Mouse (Mus musculus) hematopoietic stem cell, adult 5-6 weeks (primary cell): Measurements from ENCODE around the gene Pex14. TPM values are rescaled to one million over a fixed set of nuclear protein-coding genes. Genes with fewer than 3 reads are reported as not detected.

Source experiments
- ATAC-seq, 2 experiments: fragments of 125-278 bp in 1 of 2; replicated peaks in 1 of 2; 2 replicates each; pipeline ENCODE4 v1.8.0; 2016 to 2017; ENCODE audit warnings: inconsistent platforms in 2 of 2, mild to moderate bottlenecking in 2 of 2, moderate number of reproducible peaks in 2 of 2, low read depth in 1 of 2, moderate TSS enrichment in 1 of 2; ENCODE audit not compliant: low FRiP score in 2 of 2, poor library complexity in 2 of 2, severe bottlenecking in 2 of 2, insufficient read depth in 1 of 2, low TSS enrichment in 1 of 2
- total RNA-seq: library from RNA; stranded (forward); fragments of 172-1452, 232-1000 nt; gene quantifications from 2 replicates; pipeline ENCODE4 v1.2.3, GENCODE M21; 2017

Gene Pex14
- total RNA-seq, 1 experiment from 2014 or later: 11.8 TPM

GRCm38 (mm10) chr4:149064061-149064854 is 35.4 kb downstream of the Pex14 start:
- ATAC-seq: no peak

- no peak for ATAC-seq
Observed at GRCm38 (mm10) chr4:149062406-149063318, 37.0 kb downstream of the Pex14 start.

DNA sequence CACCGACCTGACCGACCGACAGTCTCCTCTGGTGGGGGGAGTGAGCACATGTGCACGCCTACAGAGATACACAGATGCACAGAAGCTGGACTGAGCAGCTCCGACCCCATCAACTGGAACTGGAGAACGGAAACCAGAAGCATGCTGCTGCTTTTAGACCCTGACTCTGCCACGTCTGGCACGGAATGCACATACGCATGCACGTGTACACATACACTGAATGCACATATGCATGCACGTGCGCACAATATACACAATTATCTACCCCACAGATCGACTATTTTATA is 38.3 kb downstream of the Pex14 start:
- no peak for ATAC-seq

DNA sequence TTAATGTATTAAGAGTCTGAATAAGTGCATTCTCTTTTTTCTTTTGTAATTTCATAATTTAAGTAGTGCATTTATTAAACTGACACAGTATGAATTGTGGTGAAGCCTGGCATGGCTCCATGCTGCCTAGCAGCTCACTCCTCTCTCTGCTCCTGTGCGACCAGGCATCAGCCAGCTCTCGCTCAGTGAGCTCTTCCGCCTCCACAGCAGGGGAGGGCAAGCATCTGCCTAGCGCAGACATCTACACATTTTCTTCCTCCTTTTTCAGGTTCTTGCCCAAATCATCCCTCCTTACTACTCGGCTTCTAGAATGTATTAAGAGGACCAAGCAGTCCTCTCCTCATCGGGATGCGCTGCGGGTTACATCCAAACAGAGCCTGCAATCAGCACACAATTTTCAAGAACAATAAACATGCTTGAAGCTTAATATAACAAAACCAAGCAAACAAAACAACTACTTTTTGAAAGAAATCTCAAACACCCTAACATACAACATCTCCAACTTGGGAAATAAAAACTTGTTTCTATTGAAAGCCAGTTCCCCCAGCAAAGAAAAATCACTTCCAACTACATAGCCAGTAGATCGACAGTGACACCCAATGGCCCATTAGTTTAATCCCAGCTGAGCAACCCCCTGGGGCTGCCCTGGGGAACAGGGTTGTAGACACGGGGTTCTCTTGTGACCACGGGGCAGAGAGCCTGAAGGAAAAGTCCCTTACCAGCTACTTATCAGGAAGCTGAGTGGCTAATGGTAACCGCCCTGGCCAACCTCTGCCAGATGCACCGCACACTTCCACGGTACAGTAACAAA is 38.9 kb downstream of the Pex14 start:
- no peak for ATAC-seq

DNA sequence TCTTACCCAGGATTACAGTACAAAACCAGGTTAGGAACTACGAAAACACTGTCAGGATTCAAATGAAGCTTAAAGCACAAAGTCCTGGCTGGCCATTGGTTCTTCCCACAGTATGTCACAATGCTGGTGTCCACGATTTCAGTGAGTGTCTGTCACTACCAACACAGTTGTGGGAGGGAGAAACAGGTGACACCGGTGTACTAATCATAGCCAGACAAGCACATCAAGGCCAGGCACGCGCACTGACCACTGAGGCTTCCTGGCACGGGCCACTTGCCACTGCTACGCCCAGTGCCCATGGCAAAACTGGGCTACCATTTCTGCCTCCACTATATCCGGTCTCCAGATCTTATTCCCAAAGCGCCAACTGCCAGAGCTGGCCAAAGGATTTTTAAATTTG is 40.0 kb downstream of the Pex14 start:
- ATAC-seq: no peak

GRCm38 (mm10) chr4:149058298-149058697 is 41.4 kb downstream of the Pex14 start:
- ATAC-seq: no peak

GRCm38 (mm10) chr4:149057470-149057869 is 42.2 kb downstream of the Pex14 start:
- ATAC-seq: no peak

DNA sequence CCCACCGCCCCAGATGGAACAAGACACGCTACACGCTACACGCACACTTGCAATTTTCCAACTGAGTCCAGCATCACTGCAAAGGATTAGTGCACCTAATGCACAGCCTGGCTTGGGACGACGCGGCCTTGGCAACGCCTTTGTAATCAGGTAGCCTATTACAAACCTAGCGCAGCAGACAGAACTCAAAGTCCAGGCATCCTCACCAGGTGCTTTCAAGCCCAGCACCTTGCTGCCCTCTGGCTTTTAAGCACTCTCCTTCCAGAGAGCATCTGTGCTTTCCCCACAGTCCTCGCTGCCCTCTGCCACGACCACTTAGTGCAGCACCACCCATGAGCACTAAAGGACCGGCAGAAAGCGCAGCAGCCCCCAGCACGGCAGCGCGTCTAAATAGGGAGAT is 42.7 kb downstream of the Pex14 start:
- ATAC-seq: no peak

DNA sequence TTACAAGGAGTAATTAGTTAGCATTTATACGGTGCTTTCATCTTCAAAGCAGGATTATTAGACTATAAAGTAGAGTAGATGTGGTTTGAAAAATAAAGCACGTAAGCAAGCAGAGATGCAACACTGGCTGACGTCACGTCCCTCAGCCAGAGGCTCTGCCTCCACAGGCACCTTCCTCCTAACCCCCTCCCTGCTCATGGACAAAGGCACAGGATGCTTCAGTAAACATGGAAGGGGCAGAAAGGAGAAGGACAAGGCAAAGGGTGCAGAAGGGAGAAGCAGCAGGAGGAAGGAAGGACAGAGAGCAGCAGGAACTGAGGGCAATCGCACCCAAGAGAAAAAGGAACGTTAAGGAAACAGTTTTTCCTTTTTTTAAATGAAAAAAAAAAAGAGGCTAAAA is 43.8 kb downstream of the Pex14 start:
- no peak for ATAC-seq

- ATAC-seq: peak in 1 of 2 experiments; percentile 18; a peak in 1 of 4 replicates
Observed at GRCm38 (mm10) chr4:149049351-149050159, 50.1 kb downstream of the Pex14 start.

DNA sequence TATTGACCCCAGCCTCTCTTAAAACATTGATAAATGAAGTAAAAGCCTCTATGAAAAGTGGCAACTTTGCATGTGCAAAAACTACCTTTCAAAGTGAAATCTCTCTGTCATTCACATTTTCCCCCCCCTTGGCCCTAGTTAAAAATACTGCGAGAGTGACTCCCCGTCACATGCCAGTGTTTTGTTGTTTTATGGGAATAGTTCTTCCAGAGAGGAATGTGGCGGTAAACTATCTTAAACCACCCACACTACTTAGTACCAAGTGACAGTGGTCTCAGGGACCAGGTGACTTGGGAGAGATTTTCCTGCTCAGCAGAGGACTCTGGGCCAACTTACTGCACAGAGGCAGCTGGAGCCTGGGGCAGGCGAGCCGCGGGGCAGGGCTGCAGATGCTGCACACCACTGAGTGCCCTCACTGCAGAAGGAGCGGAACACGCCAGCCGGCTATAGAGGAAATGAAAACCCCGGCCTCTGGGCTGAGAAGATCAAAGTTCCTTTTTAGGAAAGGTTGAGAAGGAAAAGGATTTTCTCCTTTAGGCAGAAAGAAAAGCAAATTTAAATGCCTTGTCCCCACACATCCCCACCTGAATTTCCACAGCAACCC is 50.9 kb downstream of the Pex14 start:
- peak; percentile 69 to 80 for ATAC-seq

DNA sequence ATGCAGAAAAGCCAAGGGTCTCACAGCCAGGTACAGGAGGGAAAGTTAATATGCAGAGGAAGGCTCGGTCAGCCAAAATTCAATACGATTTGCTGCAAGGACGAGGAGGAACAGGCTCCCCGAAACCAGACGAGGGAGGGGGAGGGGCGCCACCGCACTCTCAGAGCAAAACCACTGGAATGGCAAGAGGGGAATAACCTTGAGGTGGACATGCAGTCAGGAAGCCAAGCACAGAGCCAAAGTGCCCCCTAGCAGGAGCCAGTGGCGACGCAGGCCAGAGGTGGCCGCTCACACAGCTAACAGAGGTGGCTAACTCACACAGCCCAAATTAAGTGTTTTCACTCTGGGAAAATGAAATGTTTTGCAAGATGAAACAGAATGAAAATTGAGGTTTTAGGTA is 52.3 kb downstream of the Pex14 start:
- peak; percentile 42 to 74 for ATAC-seq

DNA sequence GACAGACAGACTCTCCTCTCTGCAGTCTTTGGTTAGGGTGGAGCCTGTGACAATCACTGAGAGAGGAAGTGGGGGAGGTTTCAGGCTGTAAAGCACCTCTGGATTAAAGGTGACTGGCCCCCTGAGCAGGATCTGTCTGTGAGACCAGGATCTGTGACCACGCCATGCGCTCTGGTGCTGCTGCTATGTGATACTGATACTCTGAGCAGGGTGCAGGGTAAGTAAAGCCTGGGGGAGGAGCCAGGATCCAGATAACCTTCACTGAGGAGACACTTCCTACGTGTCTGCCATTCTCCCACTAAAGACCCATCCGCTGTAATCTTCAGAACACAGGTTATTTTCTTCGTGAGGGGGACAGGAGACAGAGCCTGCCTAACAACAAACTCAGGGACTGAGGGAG is 53.8 kb downstream of the Pex14 start:
- ATAC-seq: no peak

DNA sequence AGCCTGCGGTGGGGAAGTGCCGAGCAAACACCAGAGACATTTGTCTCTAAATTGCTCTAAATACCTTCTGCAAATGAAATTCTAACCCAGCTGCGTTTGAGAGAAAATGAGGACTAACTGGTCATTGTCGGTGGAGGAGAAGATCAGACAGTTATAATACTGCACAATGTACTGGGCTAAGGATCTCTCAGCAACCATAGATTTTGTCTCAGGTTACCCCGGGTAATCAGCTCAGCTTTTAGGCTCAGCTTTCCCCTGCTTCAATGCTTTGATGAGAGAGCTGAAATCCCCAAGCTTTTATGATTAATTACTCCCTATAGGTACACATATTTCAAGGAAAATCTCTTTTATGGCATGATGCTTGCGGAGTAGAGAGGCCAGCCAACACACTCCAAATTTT is 59.4 kb downstream of the Pex14 start:
- ATAC-seq: no peak

GRCm38 (mm10) chr4:149037706-149038105 is 62.0 kb downstream of the Pex14 start:
- ATAC-seq: no peak

DNA sequence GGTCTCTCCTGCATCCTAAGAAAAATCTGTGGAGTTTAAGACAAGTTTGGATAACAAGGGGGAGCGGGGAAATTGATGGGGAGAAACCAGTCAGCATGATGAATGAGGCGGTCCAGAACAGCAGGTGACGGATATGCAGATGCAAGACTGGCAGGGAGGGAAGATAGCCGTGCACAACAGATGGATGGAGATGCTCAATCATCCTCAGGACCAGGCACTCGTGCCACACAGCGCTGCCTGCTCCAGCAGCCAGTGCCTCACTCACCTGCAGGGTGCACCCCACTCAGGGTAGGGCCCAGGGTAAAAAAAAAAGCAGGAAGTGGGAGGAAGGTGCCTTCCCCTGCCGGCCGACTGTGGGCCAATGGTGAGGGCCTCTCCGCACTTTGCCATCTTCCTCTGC is 63.1 kb downstream of the Pex14 start:
- ATAC-seq: no peak

DNA sequence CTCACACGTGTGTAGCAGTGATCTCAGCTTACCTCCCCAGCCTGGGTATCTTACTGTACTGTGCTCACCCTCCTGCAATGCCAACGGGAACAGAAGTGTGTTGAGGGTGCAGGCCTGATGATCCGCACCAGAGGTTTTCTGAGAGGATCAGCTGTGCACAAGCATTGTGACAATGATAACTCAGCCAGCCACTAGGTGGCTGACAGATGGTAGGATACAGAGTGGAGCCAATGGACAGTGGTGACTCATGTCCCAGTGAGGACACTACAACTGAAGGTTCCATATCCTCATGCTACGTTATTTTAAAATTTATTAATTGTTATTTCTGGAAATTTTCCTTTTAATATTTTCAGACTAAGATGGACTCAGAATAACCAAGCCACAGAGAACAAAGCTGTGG is 68.2 kb downstream of the Pex14 start:
- ATAC-seq: no peak
